Mouse (Mus musculus): Measurements from ENCODE around the gene Tuft1. TPM values are rescaled to one million over a fixed set of nuclear protein-coding genes. Genes with fewer than 3 reads are reported as not detected.
"Not testable (repeated sequence)": the region's sequence is repeated elsewhere in the genome, so short reads cannot be mapped to it uniquely, and the experiment has no call there.

The Tuft1 gene
- polyA plus RNA-seq, 1 experiment from 2014 or later = 5.4 TPM

DNA sequence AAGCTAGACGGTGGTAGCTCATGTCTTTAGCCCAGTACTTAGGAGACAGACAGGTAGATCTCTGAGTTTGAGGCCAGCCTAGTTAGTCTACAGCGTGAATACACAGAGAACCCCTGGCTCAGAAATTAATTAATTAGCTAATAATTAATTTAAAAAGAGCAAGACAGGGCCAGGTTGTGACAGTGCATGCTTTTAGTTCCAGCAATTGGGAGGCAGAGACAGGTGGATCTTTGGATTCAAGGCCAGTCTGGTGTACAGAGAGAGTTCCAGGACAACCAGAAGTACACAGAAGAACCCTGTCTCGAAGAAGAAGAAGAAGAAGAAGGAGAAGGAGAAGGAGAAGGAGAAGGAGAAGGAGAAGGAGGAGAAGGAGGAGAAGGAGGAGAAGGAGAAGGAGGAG is 30.0 kb upstream of the Tuft1 start:
- H3K9me3 ChIP-seq (replicated peaks); H3K27ac ChIP-seq; H3K36me3 ChIP-seq; H3K27me3 ChIP-seq (replicated peaks); ATAC-seq; H3K4me2 ChIP-seq; H3K9ac ChIP-seq; H3K4me3 ChIP-seq: not testable (repeated sequence)
- 71% methylated on average over 3 of the region's 3 CpGs for WGBS (ENCODE audit: insufficient replicate concordance)
- H3K4me1 ChIP-seq = peaks cover 81% of the 10 kb centered on the region

DNA sequence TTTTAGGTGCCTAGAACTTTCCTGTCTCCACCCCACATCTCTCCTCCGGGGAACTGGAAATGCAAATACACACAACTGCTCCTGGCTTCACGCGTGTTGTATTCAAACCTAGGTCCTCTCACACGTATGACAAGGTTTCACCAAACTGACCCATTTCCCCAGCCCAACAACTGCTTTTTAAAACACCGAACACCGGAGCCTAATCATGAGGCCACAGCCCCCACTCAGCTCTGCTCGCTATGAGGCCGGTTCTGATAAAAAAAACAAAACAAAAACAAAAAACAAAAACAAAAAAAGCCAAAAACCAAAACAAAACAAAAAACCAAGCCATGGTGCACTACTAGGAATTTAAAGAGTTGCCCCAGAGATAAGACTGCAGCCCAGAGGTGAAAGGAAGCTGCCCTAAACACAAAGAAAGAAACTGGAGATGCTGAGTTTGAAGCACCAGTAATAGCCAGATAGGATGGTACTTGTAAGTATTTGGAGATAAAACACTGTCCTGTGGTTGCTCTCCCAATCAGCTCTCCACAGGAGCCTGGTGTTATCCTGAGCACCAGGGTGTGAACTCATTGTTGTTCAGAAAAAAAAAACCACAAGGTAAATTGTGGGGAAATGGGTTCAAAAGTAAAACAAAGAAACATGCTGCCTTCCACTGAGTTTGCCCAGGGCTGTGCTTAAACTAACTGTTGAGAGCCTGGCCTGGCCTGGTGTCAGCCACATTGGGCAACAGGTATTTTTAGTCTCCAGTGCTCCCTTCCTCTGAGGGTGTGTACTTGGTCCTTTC is 27.5 kb upstream of the Tuft1 start:
- WGBS (ENCODE audit: insufficient replicate concordance) = 28% methylated on average over 8 of the region's 8 CpGs
- peak; percentile 92 for ATAC-seq
- H3K27me3 ChIP-seq (replicated peaks); H3K36me3 ChIP-seq; H3K9me3 ChIP-seq (replicated peaks); H3K4me3 ChIP-seq: not testable (repeated sequence)
- Histone ChIP-seq H3K9ac (peak overlapping the region; percentile 23; the same call in 1 of the 2 replicates), H3K27ac (peak overlapping the region; percentile 83), H3K4me2 (peak overlapping the region; percentile 50), H3K4me1 (peaks cover 81% of the 10 kb centered on the region)

DNA sequence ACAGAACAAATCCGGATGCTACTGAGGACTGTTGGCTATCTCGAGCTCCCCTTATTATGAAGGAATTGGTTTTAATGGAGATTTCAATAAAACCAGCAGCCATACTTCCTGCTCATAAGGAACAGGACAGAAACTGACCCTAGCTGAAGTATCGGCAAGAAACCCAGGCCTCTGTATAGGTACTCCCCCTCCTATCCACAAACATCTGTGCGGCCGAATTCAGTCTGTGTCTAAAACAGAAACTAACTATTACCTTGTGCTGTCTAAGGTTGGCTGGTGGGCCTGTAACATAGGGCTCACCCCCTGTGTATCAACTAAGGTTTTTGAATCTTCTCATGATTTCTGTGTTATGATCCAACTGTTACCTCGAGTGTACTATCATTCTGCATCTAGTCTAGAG is 25.0 kb upstream of the Tuft1 start:
- Histone ChIP-seq H3K36me3 (no peaks in the 10 kb centered on the region), H3K4me3 (no peak overlapping the region), H3K9me3 (replicated peaks) (no peaks in the 10 kb centered on the region), H3K27me3 (replicated peaks) (no peaks in the 10 kb centered on the region; the same call in 1 of the 2 replicates), H3K27ac (peak overlapping the region; percentile 18; the same call in 1 of the 2 replicates), H3K9ac (no peak overlapping the region), H3K4me1 (peaks cover 68% of the 10 kb centered on the region), H3K4me2 (no peak overlapping the region)
- 77% methylated on average over 6 of the region's 6 CpGs for WGBS (ENCODE audit: insufficient replicate concordance)
- no peak for ATAC-seq

DNA sequence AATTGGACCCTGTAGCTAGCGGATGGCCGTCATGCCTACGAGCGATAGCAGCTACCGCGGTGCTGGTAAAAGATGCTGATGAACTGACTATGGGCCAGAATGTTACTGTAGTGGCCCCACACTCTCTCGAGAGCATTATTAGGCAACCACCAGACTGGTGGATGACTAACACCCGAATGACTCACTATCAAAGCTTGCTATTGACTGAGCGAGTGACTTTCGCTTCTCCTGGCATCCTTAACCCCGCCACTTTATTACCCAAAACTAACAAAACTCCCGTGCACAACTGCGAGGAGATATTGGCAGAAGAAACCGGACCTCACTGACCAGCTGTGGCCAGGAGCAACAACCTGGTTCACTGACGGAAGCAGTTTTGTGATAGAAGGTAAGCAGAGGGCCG is 22.1 kb upstream of the Tuft1 start:
- no peak overlapping the region for H3K9ac ChIP-seq
- peaks cover 10% of the 10 kb centered on the region; the same call in 1 of the 2 replicates for H3K27me3 ChIP-seq (replicated peaks)
- no peaks in the 10 kb centered on the region for H3K36me3 ChIP-seq
- ATAC-seq = 0 out of 2 replicates have a peak, but pooled peaks have one; percentile 22
- no peak overlapping the region for H3K27ac ChIP-seq
- H3K9me3 ChIP-seq (replicated peaks) = no peaks in the 10 kb centered on the region
- 74% methylated on average over 16 of the region's 16 CpGs for WGBS (ENCODE audit: insufficient replicate concordance)
- H3K4me3 ChIP-seq = no peak overlapping the region
- H3K4me2 ChIP-seq = no peak overlapping the region
- peaks cover 41% of the 10 kb centered on the region for H3K4me1 ChIP-seq

DNA sequence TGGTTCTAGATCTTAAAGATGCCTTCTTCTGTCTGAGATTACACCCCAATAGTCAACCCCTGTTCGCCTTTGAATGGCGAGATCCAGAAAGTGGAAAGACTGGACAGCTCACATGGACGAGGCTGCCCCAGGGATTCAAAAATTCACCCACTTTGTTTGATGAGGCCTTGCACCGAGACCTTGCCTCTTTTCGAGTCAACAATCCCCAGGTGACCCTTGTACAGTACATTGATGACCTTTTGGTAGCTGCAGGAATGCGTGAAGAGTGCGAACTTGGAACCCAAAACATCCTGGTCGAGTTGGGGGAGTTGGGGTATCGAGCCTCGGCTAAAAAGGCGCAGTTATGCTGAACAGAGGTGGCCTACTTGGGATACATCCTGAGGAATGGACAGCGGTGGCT is 21.4 kb upstream of the Tuft1 start:
- not testable (repeated sequence) for ATAC-seq; H3K9me3 ChIP-seq (replicated peaks); H3K27ac ChIP-seq; H3K4me2 ChIP-seq; H3K27me3 ChIP-seq (replicated peaks); H3K4me3 ChIP-seq; H3K9ac ChIP-seq; H3K36me3 ChIP-seq
- 76% methylated on average over 12 of the region's 12 CpGs for WGBS (ENCODE audit: insufficient replicate concordance)
- H3K4me1 ChIP-seq = peaks cover 37% of the 10 kb centered on the region

DNA sequence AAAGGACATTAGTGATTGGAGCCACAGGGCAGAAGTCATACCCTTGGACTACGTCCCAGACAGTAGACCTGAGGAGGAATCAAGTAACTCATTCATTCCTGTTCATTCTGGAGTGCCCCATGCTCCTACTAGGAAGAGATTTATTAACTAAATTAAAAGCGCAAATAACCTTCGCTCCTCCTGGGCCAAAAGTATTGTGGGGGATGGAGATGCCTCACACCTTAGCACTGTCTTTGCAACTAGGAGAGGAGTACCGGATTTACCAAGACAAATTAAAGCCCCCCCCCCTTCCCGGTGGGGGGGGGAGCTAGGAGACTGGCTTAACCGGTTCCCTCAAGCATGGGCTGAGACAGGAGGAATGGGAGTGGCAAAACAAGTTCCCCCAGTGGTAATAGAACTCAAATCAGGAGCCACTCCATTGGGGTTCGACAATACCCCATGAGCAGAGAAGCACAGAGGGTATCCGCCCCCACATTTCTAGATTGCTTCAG is 20.7 kb upstream of the Tuft1 start:
- H3K27me3 ChIP-seq (replicated peaks) = peaks cover 10% of the 10 kb centered on the region; the same call in 1 of the 2 replicates
- no peak for ATAC-seq
- no peak overlapping the region for H3K27ac ChIP-seq
- no peaks in the 10 kb centered on the region for H3K9me3 ChIP-seq (replicated peaks)
- H3K4me3 ChIP-seq = no peak overlapping the region
- H3K4me1 ChIP-seq = peaks cover 33% of the 10 kb centered on the region
- H3K9ac ChIP-seq = no peak overlapping the region
- no peak overlapping the region for H3K4me2 ChIP-seq
- no peaks in the 10 kb centered on the region for H3K36me3 ChIP-seq
- WGBS (ENCODE audit: insufficient replicate concordance) = 68% methylated on average over 8 of the region's 8 CpGs

DNA sequence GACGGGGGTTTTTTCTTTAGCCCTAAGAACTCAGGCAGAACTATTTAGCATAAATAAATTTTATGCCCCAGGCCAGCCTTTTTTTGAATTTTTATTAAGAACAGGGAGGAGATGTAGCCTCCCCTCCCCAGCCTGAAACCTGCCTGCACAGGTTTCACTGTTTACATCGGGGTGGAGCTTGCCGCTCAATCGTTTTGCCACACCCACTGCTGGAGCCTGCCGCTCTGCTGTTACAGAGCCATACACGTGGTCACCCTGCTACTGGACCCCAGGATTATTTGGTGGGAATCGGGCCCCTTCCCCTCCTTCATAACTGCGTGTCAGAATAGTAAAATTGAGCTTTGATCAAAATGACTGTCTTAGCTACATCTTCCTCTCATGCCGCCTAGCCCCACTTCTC is 16.4 kb upstream of the Tuft1 start:
- not testable (repeated sequence) for H3K36me3 ChIP-seq; H3K9me3 ChIP-seq (replicated peaks); ATAC-seq; H3K27me3 ChIP-seq (replicated peaks); H3K9ac ChIP-seq; H3K4me3 ChIP-seq; H3K4me2 ChIP-seq; H3K27ac ChIP-seq
- 63% methylated on average over 9 of the region's 9 CpGs for WGBS (ENCODE audit: insufficient replicate concordance)
- H3K4me1 ChIP-seq = peaks cover 13% of the 10 kb centered on the region

DNA sequence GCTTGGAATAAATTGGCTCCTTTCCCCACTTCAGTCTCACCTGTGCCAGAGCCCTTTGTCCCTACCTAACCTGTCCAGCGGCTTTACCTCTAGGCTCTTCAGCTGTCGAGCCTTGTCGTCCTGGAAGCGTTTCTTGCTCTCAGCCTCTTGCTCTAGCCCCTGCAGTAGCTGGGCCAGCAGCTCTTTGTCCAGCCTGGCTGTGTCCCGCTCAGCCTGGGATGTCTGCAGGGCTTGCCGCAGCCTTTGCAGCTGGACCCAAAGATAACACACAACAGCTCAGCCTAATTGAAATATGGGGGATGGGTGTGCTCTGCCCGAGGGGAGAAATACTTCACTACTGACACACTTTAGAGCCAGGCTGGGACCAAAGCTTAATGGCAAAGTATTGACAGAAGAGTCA is 7.2 kb upstream of the Tuft1 start:
- peak overlapping the region; percentile 87 for H3K27ac ChIP-seq
- H3K9ac ChIP-seq = peak overlapping the region; percentile 57

DNA sequence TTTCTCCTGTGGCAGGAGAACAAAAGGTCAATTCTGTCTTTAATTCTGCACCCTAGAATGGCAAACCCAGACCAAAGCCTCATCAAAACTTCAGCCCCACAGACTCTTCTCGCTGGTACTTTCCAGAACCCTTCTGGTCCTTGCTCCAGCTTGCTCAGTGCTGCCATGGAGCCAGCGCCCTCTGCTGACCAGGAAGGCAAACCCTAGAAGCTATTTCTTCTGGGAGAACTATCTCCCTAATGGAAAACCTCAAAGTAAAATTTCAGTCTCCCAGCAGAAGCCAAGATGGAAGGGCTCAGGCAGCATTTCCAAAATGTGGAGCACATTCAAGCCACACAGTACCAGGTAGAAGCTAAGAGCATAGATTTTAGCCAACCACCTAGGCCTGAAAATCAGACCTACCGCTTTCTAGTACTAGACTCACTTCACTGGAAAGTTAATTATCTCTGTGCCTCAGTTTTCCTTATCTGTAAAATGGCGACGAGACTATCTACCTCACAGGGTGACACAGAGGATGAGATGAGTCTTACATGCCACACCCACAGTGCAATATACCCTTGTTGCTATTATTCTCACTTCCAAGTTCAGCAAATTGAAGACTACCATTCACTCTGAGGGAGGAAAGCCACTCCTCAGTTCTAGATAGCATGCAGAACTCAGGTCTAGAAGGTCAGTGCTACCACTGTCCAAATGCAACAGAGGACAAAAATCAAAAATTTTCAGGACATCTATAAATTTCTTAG is 6.6 kb upstream of the Tuft1 start:
- peak overlapping the region; percentile 63 for H3K4me2 ChIP-seq
- H3K4me1 ChIP-seq = peaks cover 30% of the 10 kb centered on the region
- ATAC-seq = peak; percentile 76
- WGBS (ENCODE audit: insufficient replicate concordance) = 14% methylated on average over 5 of the region's 5 CpGs
- peak overlapping the region; percentile 87 for H3K27ac ChIP-seq
- not testable (repeated sequence) for H3K36me3 ChIP-seq; H3K9me3 ChIP-seq (replicated peaks); H3K27me3 ChIP-seq (replicated peaks)
- peak overlapping the region; percentile 31 for H3K4me3 ChIP-seq
- peak overlapping the region; percentile 57; the same call in 1 of the 2 replicates for H3K9ac ChIP-seq

More for the DNA sequence above, 7.2 kb upstream of the Tuft1 start:
- H3K4me2 ChIP-seq = peak overlapping the region; percentile 63
- ATAC-seq = peak; percentile 91
- not testable (repeated sequence) for H3K36me3 ChIP-seq; H3K27me3 ChIP-seq (replicated peaks); H3K9me3 ChIP-seq (replicated peaks)
- H3K4me1 ChIP-seq = peaks cover 26% of the 10 kb centered on the region
- 10% methylated on average over 7 of the region's 7 CpGs for WGBS (ENCODE audit: insufficient replicate concordance)
- peak overlapping the region; percentile 31 for H3K4me3 ChIP-seq

DNA sequence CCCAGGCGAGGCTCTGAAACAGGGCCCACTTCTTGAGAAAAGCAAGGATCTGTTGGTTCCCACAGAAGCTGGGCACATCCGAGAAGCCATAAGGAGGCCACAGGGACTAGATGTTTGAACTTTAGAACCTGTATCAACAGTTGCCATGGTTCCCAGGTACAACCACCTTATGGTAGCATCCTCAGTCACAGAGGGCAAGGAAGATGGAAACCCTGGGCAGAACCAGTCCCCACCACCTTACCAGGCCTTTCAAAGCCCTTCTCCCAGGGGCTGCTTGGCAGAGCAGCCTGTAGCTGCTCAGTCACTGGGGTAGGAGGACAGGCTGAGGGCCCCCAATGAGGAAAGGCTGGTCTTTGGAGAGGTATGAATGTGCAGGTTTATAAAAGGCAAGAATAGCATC is 2.2 kb upstream of the Tuft1 start:
- Histone ChIP-seq H3K27ac (0 out of 2 replicates have a peak overlapping the region, but pooled peaks have one; percentile 14), H3K27me3 (replicated peaks) (peaks cover 10% of the 10 kb centered on the region), H3K4me1 (peaks cover 41% of the 10 kb centered on the region)
- not testable (repeated sequence) for H3K4me3 ChIP-seq; H3K9me3 ChIP-seq (replicated peaks); H3K36me3 ChIP-seq; H3K9ac ChIP-seq; H3K4me2 ChIP-seq; ATAC-seq
- 77% methylated on average over 2 of the region's 2 CpGs for WGBS (ENCODE audit: insufficient replicate concordance)

DNA sequence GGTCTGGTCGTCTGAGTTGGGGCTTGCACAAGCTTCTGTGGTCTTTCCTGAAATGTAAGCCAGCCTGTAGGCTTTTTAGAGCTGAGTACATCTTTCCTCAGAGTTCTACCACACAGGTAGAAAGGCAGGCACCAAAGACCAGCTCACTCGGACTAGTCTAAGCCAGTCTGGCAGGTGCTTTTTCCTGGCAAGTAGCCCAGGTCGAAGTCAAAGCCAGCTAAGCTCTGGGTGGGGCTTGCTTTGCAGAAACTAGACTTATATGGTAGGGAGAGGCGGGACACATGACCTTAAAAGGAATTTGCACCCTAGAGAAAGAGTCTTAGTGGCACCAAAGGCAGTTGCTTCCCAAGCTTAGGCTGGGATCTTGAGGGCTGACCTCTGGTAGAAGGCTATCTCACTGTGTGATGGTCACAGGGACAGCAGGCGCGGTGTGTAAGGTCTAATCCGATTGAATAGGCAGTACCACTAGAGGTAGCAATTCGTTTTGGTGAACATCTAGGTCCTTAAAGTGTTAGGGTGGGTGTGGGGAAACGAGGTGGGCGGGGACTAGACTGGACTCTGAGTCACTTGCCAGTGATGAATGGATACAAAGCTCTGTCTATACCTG is 573 bp upstream of the Tuft1 start:
- H3K9me3 ChIP-seq (replicated peaks); H3K36me3 ChIP-seq: not testable (repeated sequence)
- Histone ChIP-seq H3K4me3 (peak overlapping the region; percentile 39), H3K27ac (peak overlapping the region; percentile 81), H3K4me1 (peaks cover 28% of the 10 kb centered on the region), H3K27me3 (replicated peaks) (peaks cover 10% of the 10 kb centered on the region), H3K9ac (peak overlapping the region; percentile 58), H3K4me2 (peak overlapping the region; percentile 67)
- peak; percentile 82 for ATAC-seq
- WGBS (ENCODE audit: insufficient replicate concordance) = 20% methylated on average over 8 of the region's 10 CpGs

Measured in liver, embryonic 12.5 days (tissue).